Comparison of ENCODE assay signal across 14 mouse cellular contexts in the genomic region with DNA sequence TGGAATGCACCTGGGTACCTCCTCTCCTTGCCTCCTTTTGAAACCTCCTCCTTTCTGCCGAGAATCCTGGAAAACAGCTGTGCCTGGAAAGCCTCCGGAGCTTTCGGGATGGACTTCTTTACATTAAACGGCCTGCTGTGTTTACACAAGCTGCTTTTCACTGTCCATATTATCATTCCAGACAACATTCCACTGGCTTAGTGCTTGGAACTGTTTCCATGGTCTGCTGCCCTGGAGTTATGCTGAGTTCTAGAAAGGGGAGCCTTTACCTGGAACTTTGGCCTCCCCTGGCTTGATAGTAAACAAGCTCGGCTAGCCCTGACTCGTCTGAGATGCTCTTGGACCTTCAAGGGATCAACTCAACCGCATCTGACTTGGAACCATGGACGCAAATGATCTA.
DNase-seq lines count a peak whose midpoint lies in the region; ATAC-seq lines count a peak whose summit lies in the region.
"Had no signal": no experiment of that assay in that cellular context is flagged by ENCODE, and none has a peak within 500 bp of the region (broad histone marks: within the 10 kb centered on the region; RNA-seq: fewer than 3 reads in every experiment).

No protein-coding gene starts in this region.

- no peak for ATAC-seq in forebrain, embryonic 12.5 days (ENCODE audit: low FRiP score)
- ATAC-seq in frontal cortex, adult (ENCODE audit: low TSS enrichment): no peak

- no peaks in the 10 kb centered on the region for H3K36me3 ChIP-seq in forebrain, embryonic 10.5 days (replicated peaks)
- H3K36me3 ChIP-seq in forebrain, embryonic 12.5 days (replicated peaks): no peaks in the 10 kb centered on the region

- no peaks in the 10 kb centered on the region for H3K9me3 ChIP-seq in forebrain, embryonic 10.5 days
- no peaks in the 10 kb centered on the region for H3K9me3 ChIP-seq in forebrain, embryonic 12.5 days
- H3K9me3 ChIP-seq: megakaryocyte, embryonic 14.5 days had no signal

- no peak overlapping the region for H3K4me2 ChIP-seq in forebrain, embryonic 12.5 days

- H3K27me3 ChIP-seq in forebrain, embryonic 10.5 days (ENCODE audit: poor library complexity, severe bottlenecking): no peaks in the 10 kb centered on the region
- no peaks in the 10 kb centered on the region for H3K27me3 ChIP-seq in forebrain, embryonic 12.5 days
- H3K27me3 ChIP-seq: megakaryocyte, embryonic 14.5 days had no signal

- 44% methylated on average over 8 of the region's 8 CpGs for WGBS in forebrain, embryonic 10.5 days
- 48% methylated on average over 8 of the region's 8 CpGs for WGBS in forebrain, embryonic 12.5 days

- DNase-seq in forebrain, embryonic 10.5 days (ENCODE audit: extremely low spot score, low spot score): no peak
- peak; percentile 40 for DNase-seq in Muller cell, postnatal 12 days (ENCODE audit: inconsistent ontology term)
- peak; percentile 79 for DNase-seq in kidney, adult 11 months
- DNase-seq in kidney, postnatal 25 days: peak; percentile 69 to 80
- no peak for DNase-seq in adrenal gland, postnatal 4 days (ENCODE audit: low spot score in 2 of 2)
- DNase-seq in adrenal gland, adult (ENCODE audit: inconsistent age in 2 of 2, low spot score in 1 of 2): no peak
- DNase-seq: cerebellum, adult 2 months; gastrocnemius, postnatal 10 days; heart, postnatal 10 days had no signal

- H3K4me1 ChIP-seq in forebrain, embryonic 10.5 days: peaks cover 51% of the 10 kb centered on the region
- peaks cover 15% of the 10 kb centered on the region for H3K4me1 ChIP-seq in forebrain, embryonic 12.5 days
- H3K4me1 ChIP-seq: megakaryocyte, embryonic 14.5 days had no signal

- H3K4me3 ChIP-seq in forebrain, embryonic 10.5 days: no peak overlapping the region
- H3K4me3 ChIP-seq in forebrain, embryonic 12.5 days (replicated peaks): no peak overlapping the region
- H3K4me3 ChIP-seq: megakaryocyte, embryonic 14.5 days had no signal

- H3K27ac ChIP-seq in forebrain, embryonic 10.5 days: 0 out of 2 replicates have a peak overlapping the region, but pooled peaks have one; percentile 30
- H3K27ac ChIP-seq in forebrain, embryonic 12.5 days: no peak overlapping the region
- H3K27ac ChIP-seq: hindbrain, postnatal 0 days; liver, embryonic 14.5 days had no signal

- no peak overlapping the region for H3K9ac ChIP-seq in forebrain, embryonic 12.5 days
- H3K9ac ChIP-seq: liver, embryonic 14.5 days had no signal

Comparison
In these comparisons a context has a peak if more than half of its experiments do, and no peak if none do; other contexts are left out.
1. DNase-seq: peak in Muller cell, postnatal 12 days (single experiment), kidney, adult 11 months (single experiment) and kidney, postnatal 25 days (2 of 2); none in forebrain, embryonic 10.5 days (single experiment), adrenal gland, postnatal 4 days (0 of 2) and adrenal gland, adult (0 of 2).